Mouse (Mus musculus) stomach, embryonic 14.5 days (tissue): ENCODE data around the gene Sult2b1. TPM values are rescaled to one million over a fixed set of nuclear protein-coding genes. Genes with fewer than 3 reads are reported as not detected.

ENCODE experiments used
- ATAC-seq: fragments of 200-750 bp; cut with Nextera tagmentation; 2 replicates; pipeline ENCODE4 v1.8.0; 2017; ENCODE audit warnings: low read depth, moderate TSS enrichment; ENCODE audit not compliant: insufficient number of reproducible peaks, insufficient read depth, low FRiP score
- H3K27ac ChIP-seq: fragments of 300-500 bp; sonication (generic); 2 replicates; pipeline ENCODE4 v1.5.1; 2014; ENCODE audit warnings: mild to moderate bottlenecking, low read length, moderate library complexity, mixed read lengths
- H3K27me3 ChIP-seq: fragments of 300-500 bp; sonication (generic); 2 replicates; pipeline ENCODE4 v1.6.1; 2014; ENCODE audit warnings: low read length, control low read depth, mixed read lengths; ENCODE audit not compliant: control insufficient read depth, insufficient read depth
- H3K36me3 ChIP-seq: fragments of 300-500 bp; sonication (generic); 2 replicates; pipeline ENCODE4 v1.6.1; 2014; ENCODE audit warnings: mild to moderate bottlenecking, control low read depth, low read length, moderate library complexity, mixed read lengths; ENCODE audit not compliant: control insufficient read depth, insufficient read depth
- H3K4me1 ChIP-seq: fragments of 300-500 bp; sonication (generic); 2 replicates; pipeline ENCODE4 v1.6.1; 2014; ENCODE audit warnings: low read length, control low read depth, mixed read lengths; ENCODE audit not compliant: control insufficient read depth, insufficient read depth
- H3K4me2 ChIP-seq: fragments of 300-500 bp; sonication (generic); replicated peaks from 2 replicates; pipeline ENCODE4 v1.6.1; 2014; ENCODE audit warnings: low read depth, low read length, control low read depth
- H3K4me3 ChIP-seq: fragments of 300-500 bp; sonication (generic); 2 replicates; pipeline ENCODE4 v1.5.1; 2014; ENCODE audit warnings: low read depth, low read length, control low read depth
- H3K9ac ChIP-seq: fragments of 300-500 bp; sonication (generic); replicated peaks from 2 replicates; pipeline ENCODE4 v1.6.1; 2014; ENCODE audit warnings: low read depth, mild to moderate bottlenecking, control low read depth, low read length, moderate library complexity, mixed read lengths
- H3K9me3 ChIP-seq: fragments of 300-500 bp; sonication (generic); 2 replicates; pipeline ENCODE4 v1.6.1; 2016; ENCODE audit warnings: low read depth, low read length, control low read depth; ENCODE audit not compliant: control insufficient read depth
- WGBS: fragments of 180-500 bp; shearing (Covaris S2); extraction: QIAGEN DNeasy Blood & Tissue Kit; methylation state at CpG from one replicate; pipeline ENCODE4 v1.1.7; 2014; 5-methylcytosine and 5-hydroxymethylcytosine counted together
- polyA plus RNA-seq: library from polyadenylated mRNA; unstranded; fragments of >200 nt; fragmentation: Nextera tagmentation; extraction: Ambion mirVana; gene quantifications from 2 replicates; pipeline ENCODE4 v1.2.1, GENCODE M21; 2014

Sult2b1 gene
- polyA plus RNA-seq, 1 experiment from 2014 or later, result 3.6 TPM

- Histone ChIP-seq H3K36me3 (peaks cover 36% of the 10 kb centered on the region), H3K27ac (peak overlapping the region; percentile 83), H3K9me3 (no peaks in the 10 kb centered on the region), H3K4me3 (peak overlapping the region; percentile 97), H3K9ac (peak overlapping the region; percentile 52), H3K27me3 (no peaks in the 10 kb centered on the region), H3K4me1 (peaks cover 47% of the 10 kb centered on the region), H3K4me2 (peak overlapping the region; percentile 87)
- no peak for ATAC-seq
- 11% methylated on average over 31 of the region's 31 CpGs for WGBS
These were observed 67.2 kb downstream of the Sult2b1 start for GRCm38 (mm10) chr7:45716952-45717917.

DNA sequence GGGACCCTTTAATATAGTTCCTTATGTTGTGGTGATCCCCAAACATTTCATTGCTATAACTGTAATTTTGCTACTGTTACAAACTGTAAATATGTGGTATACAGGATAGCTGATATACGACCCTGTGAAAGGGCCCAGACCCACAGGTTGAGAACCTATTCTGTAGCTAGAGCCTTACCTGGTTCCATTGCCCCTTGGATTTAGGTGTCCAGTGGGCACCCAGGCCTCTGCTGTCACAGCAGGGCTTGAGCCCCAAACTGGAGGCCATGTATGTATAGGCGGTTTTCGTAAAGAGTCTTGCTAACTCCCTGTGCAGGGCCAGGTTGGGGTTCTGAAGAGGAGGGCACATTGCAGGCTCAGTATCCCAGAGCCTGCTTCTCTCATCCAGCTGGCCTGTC lies 68.0 kb downstream of the Sult2b1 start:
- Histone ChIP-seq H3K27me3 (no peaks in the 10 kb centered on the region), H3K4me1 (peaks cover 47% of the 10 kb centered on the region), H3K4me3 (peak overlapping the region; percentile 97; the same call in 1 of the 2 replicates), H3K9ac (no peak overlapping the region; the same call in 1 of the 2 replicates), H3K36me3 (peaks cover 39% of the 10 kb centered on the region), H3K27ac (no peak overlapping the region), H3K4me2 (peak overlapping the region; percentile 87), H3K9me3 (no peaks in the 10 kb centered on the region)
- no peak for ATAC-seq
- 92% methylated on average over 3 of the region's 3 CpGs for WGBS

DNA sequence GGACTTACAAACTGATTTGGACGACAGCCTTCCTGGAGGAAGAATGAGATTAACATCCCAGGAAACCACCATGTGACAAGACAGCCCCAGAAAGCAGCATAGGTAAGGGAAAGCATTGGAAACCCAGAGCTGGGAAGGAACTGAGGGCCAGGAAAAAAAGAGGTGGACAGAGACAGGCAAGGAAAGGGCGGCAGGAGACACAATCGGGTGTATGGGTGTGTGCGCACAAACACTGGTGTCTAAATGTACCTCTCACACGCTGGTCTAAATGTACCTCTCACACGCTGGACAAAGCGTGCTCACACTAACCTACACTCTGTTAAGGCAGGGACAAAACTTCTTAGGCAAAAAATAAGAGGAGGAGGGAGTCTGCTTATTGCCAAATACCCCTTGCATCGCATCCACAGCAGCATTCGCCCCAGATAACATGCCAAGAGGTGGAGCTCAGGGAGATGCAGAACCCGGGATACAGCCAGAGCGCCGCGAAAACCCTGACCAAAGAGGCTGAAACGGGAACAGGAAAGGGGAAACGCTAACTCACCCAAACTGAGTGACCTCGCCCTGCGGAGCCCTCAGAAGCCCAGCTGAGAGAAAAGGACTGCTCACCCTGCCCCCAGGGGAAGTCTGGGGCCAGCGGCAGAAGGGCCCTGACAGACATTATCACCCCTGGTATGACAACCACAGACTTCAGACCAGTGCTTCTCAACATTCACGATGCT lies 68.6 kb downstream of the Sult2b1 start:
- peaks cover 42% of the 10 kb centered on the region for H3K36me3 ChIP-seq
- H3K9ac ChIP-seq, result peak overlapping the region; percentile 28
- peak overlapping the region; percentile 72 for H3K27ac ChIP-seq

GRCm38 (mm10) chr7:45715090-45715708 lies 69.3 kb downstream of the Sult2b1 start, which contains the start of gene Rpl18:
Gene Rpl18 (plus strand): TSS chr7:45715457.
- Histone ChIP-seq H3K4me3 (peak within 1 kb of the TSS; percentile 97), H3K9me3 (no peaks in the 10 kb centered on the region), H3K27me3 (no peaks in the 10 kb centered on the region), H3K4me1 (peaks cover 47% of the 10 kb centered on the region), H3K9ac (peak within 1 kb of the TSS; percentile 58), H3K36me3 (peaks cover 41% of the 10 kb centered on the region), H3K4me2 (peak within 1 kb of the TSS; percentile 87), H3K27ac (peak within 1 kb of the TSS; percentile 89)
- WGBS, result 5% methylated on average over 34 of the region's 34 CpGs
- peak; percentile 90 for ATAC-seq

More for the DNA sequence above, 68.6 kb downstream of the Sult2b1 start:
- Histone ChIP-seq H3K4me3 (peak overlapping the region; percentile 97), H3K27me3 (no peaks in the 10 kb centered on the region), H3K4me2 (peak overlapping the region; percentile 87), H3K9me3 (no peaks in the 10 kb centered on the region), H3K4me1 (peaks cover 47% of the 10 kb centered on the region)
- 83% methylated on average over 19 of the region's 19 CpGs for WGBS
- ATAC-seq, result no peak

DNA sequence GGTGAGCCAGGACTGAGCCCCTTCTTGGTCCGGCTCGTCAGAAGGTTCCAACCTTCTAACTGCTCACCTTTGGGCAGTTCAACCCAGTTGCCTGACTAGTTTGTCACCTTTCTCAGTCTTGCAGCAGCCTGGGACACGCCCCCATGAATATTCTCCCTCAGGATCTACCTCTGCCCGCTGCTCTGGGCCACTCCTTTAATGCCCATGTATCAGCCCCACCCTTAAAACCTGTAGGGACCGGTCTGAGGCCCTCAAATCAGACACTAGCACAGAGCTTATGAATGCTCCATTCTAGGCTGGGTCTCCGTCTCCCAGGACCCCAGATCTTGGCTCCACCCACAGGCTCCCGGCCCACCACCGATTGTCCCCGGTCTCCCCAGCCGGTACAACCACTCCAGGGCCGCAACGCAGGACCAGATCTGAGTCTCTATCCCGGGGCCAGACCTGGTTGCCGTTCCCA lies 69.8 kb downstream of the Sult2b1 start:
- ATAC-seq, result peak; percentile 55
- H3K4me3 ChIP-seq, result peak overlapping the region; percentile 69
- H3K36me3 ChIP-seq, result peaks cover 41% of the 10 kb centered on the region
- H3K27me3 ChIP-seq, result no peaks in the 10 kb centered on the region
- no peaks in the 10 kb centered on the region for H3K9me3 ChIP-seq
- H3K4me1 ChIP-seq, result peaks cover 43% of the 10 kb centered on the region
- 9% methylated on average over 14 of the region's 14 CpGs for WGBS
- H3K27ac ChIP-seq, result peak overlapping the region; percentile 89
- H3K4me2 ChIP-seq, result peak overlapping the region; percentile 87
- peak overlapping the region; percentile 58 for H3K9ac ChIP-seq

DNA sequence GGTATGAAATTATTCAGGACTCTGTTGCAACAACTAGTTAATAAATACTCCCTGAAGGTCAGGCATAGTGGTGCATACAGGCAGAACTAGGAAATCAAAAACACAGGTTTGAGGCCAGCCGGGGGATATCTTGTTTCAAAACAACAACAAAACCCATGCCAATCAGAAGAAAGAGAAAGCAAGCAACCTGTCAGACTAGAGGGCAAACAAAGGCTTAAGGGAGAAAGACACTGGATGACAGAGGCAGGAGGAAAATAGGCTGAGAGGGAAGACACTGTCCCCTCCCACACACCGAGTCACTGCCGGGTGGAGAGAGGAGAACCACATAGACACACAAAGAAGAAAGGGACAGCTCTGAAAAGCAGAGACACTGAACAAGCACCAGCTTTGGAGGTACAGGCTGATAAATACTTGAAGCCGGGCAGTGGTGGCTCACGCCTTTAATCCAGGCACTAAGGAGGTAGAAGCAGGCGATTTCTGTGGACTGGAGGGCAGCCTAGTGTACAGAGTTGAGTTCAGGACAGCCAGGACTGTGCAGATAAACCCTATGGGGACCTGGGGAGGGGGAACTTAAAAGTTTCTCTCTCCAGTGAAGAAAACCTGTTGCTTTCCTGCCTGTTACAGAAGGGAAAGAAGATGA lies 70.5 kb downstream of the Sult2b1 start:
- peak overlapping the region; percentile 69 for H3K4me3 ChIP-seq
- H3K36me3 ChIP-seq, result peaks cover 41% of the 10 kb centered on the region
- H3K27ac ChIP-seq, result peak overlapping the region; percentile 89
- no peaks in the 10 kb centered on the region for H3K27me3 ChIP-seq
- peak overlapping the region; percentile 87 for H3K4me2 ChIP-seq
- H3K4me1 ChIP-seq, result peaks cover 37% of the 10 kb centered on the region
- no peak for ATAC-seq
- 65% methylated on average over 6 of the region's 6 CpGs for WGBS
- no peaks in the 10 kb centered on the region for H3K9me3 ChIP-seq
- peak overlapping the region; percentile 58 for H3K9ac ChIP-seq

DNA sequence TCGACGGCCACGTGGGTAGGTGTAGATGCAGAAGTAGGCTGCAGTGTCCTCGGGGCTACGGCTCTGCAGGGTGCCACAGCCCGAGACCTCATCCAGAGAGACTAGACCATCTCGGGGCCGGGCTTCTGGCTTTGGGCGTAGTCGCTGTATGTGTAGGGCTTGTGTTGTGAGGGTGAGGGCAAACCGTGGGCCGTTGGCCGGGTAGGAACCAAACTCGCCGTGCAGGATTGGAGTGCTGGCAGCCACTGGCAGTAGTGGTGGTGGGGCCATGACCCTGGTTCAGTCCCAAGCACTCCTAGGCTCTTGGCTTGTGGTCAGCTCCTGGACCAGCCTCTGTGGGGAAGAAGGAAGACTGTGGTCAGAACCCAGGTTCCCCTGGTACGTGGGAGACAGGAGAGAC lies 71.1 kb downstream of the Sult2b1 start:
- peak overlapping the region; percentile 87; the same call in 1 of the 2 replicates for H3K4me2 ChIP-seq
- H3K4me3 ChIP-seq, result no peak overlapping the region
- 92% methylated on average over 16 of the region's 16 CpGs for WGBS
- ATAC-seq, result no peak
- no peak overlapping the region for H3K9ac ChIP-seq
- H3K27ac ChIP-seq, result peak overlapping the region; percentile 18; the same call in 1 of the 2 replicates
- H3K9me3 ChIP-seq, result no peaks in the 10 kb centered on the region
- H3K36me3 ChIP-seq, result peaks cover 41% of the 10 kb centered on the region
- peaks cover 40% of the 10 kb centered on the region for H3K4me1 ChIP-seq
- H3K27me3 ChIP-seq, result no peaks in the 10 kb centered on the region
